Mouse (Mus musculus): ENCODE measurements at regions not wholly inside any gene's neighbourhood (a gene's known extent, or its start where the extent isn't known, plus 50 kb on each side); places are given as distances from the start of the nearest gene placed in this dataset.
A peak's percentile ranks its signal among the peaks of the same experiment; 100 is the strongest.

DNA sequence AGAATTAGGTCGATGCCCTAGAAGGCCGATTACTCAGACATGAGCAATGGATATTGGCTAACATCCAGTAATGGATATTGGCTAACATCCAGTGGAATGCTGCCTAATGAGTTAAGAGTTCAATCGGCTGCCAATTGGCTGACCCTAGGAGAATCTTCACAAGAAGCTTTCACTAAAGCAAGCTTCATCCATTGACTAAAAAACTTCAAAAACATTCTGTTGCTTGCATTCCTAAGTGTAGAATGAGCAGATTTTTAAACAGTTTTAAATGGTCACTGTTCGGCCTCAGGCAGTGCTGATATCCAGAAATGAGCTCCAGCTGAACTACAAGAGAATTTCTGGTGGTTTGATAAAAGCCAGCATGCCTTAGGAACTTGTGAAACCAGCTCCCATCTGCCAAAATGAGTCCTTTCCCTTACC lies 56.8 kb upstream of the Cenpe start:
- H3K4me2 ChIP-seq (ENCODE audit: low read depth, low read length), result no peak overlapping the region
- 0 out of 2 replicates have a peak, but pooled peaks cover 3% of the 10 kb centered on the region for H3K9me3 ChIP-seq (ENCODE audit: control insufficient read depth, low read length)
- 0 out of 2 replicates have a peak, but pooled peaks cover 3% of the 10 kb centered on the region for H3K4me1 ChIP-seq (ENCODE audit: control insufficient read depth, insufficient read depth, low read length)
- ATAC-seq (ENCODE audit: low read depth) (no peak), DNase-seq (ENCODE audit: low spot score) (peak; percentile 73)
- H3K27ac ChIP-seq (replicated peaks; ENCODE audit: low read depth, low read length), result no peak overlapping the region
- H3K9ac ChIP-seq (ENCODE audit: low read depth, low read length), result no peak overlapping the region
- H3K36me3 ChIP-seq (ENCODE audit: control insufficient read depth, insufficient read depth, low read length), result no peaks in the 10 kb centered on the region
- WGBS, result 32% methylated on average over 4 of the region's 4 CpGs
- no peak overlapping the region for H3K4me3 ChIP-seq (ENCODE audit: low read depth, low read length)
- no peaks in the 10 kb centered on the region for H3K27me3 ChIP-seq (replicated peaks; ENCODE audit: control insufficient read depth, insufficient read depth, low read length)
